Mouse (Mus musculus) embryonic facial prominence, embryonic 11.5 days (tissue): ENCODE measurements around the gene Coro2a. TPM values are rescaled to one million over a fixed set of nuclear protein-coding genes. Genes with fewer than 3 reads are reported as not detected.

Experiments
- ATAC-seq: fragments of 200-750 bp; cut with Nextera tagmentation; replicated peaks from 2 replicates; pipeline ENCODE4 v1.8.0; 2017; ENCODE audit warnings: low read depth; ENCODE audit not compliant: insufficient number of reproducible peaks, low FRiP score, low TSS enrichment
- DNase-seq: peaks from one replicate; pipeline ENCODE4 v3.0.0-alpha.2; 2015; ENCODE audit warnings: low spot score
- H3K27ac ChIP-seq: fragments of 300-500 bp; sonication (generic); replicated peaks from 2 replicates; pipeline ENCODE4 v1.5.1; 2014; ENCODE audit warnings: mild to moderate bottlenecking, low read depth, low read length, control low read depth
- H3K27me3 ChIP-seq: fragments of 300-500 bp; sonication (generic); 2 replicates; pipeline ENCODE4 v1.6.1; 2014; ENCODE audit warnings: mild to moderate bottlenecking, low read length, moderate library complexity, mixed read lengths; ENCODE audit not compliant: control insufficient read depth, insufficient read depth
- H3K36me3 ChIP-seq: fragments of 300-500 bp; sonication (generic); replicated peaks from 2 replicates; pipeline ENCODE4 v1.6.1; 2014; ENCODE audit warnings: low read depth, mild to moderate bottlenecking, low read length, moderate library complexity, mixed read lengths; ENCODE audit not compliant: control insufficient read depth, insufficient read depth
- H3K4me1 ChIP-seq: fragments of 300-500 bp; sonication (generic); 2 replicates; pipeline ENCODE4 v1.6.1; 2014; ENCODE audit warnings: low read length, mixed read lengths; ENCODE audit not compliant: control insufficient read depth, insufficient read depth
- H3K4me2 ChIP-seq: fragments of 300-500 bp; sonication (generic); 2 replicates; pipeline ENCODE4 v1.6.1; 2014; ENCODE audit warnings: low read depth, mild to moderate bottlenecking, control low read depth, low read length, moderate library complexity
- H3K4me3 ChIP-seq: fragments of 300-500 bp; sonication (generic); 2 replicates; pipeline ENCODE4 v1.5.1; 2014; ENCODE audit warnings: low read depth, low read length, control low read depth
- H3K9ac ChIP-seq: fragments of 300-500 bp; sonication (generic); replicated peaks from 2 replicates; pipeline ENCODE4 v1.6.1; 2014; ENCODE audit warnings: mild to moderate bottlenecking, control low read depth, low read length
- H3K9me3 ChIP-seq: fragments of 300-500 bp; sonication (generic); replicated peaks from 2 replicates; pipeline ENCODE4 v1.6.1; 2016; ENCODE audit warnings: mild to moderate bottlenecking, low read length, inconsistent platforms, mixed read lengths; ENCODE audit not compliant: control insufficient read depth
- WGBS: fragments of 180-500 bp; shearing (Covaris S2); extraction: QIAGEN DNeasy Blood & Tissue Kit; methylation state at CpG from one replicate; pipeline ENCODE4 v1.1.7; 2014; 5-methylcytosine and 5-hydroxymethylcytosine counted together
- polyA plus RNA-seq: library from polyadenylated mRNA; unstranded; fragments of >200 nt; fragmentation: Nextera tagmentation; extraction: Ambion mirVana; gene quantifications from 2 replicates; pipeline ENCODE4 v1.2.1, GENCODE M21; 2014

Coro2a gene
- polyA plus RNA-seq, 1 experiment from 2014 or later = 6.0 TPM

- peaks cover 2% of the 10 kb centered on the region; the same call in 1 of the 2 replicates for H3K4me1 ChIP-seq
- no peaks in the 10 kb centered on the region for H3K9me3 ChIP-seq
- H3K27ac ChIP-seq = no peak overlapping the region
- no peak for ATAC-seq
- no peak overlapping the region for H3K9ac ChIP-seq
- 63% methylated on average over 10 of the region's 10 CpGs for WGBS
- H3K36me3 ChIP-seq = no peaks in the 10 kb centered on the region
- H3K27me3 ChIP-seq = peaks cover 19% of the 10 kb centered on the region
- no peak overlapping the region for H3K4me3 ChIP-seq
- no peak for DNase-seq
- H3K4me2 ChIP-seq = no peak overlapping the region
Measured at GRCm38 (mm10) chr4:46598111-46598510, 3.9 kb downstream of the Coro2a start.

- ATAC-seq (no peak), DNase-seq (no peak)
- Histone ChIP-seq H3K27ac (no peak overlapping the region), H3K27me3 (peaks cover 19% of the 10 kb centered on the region), H3K4me1 (peaks cover 2% of the 10 kb centered on the region; the same call in 1 of the 2 replicates), H3K9ac (no peak overlapping the region), H3K9me3 (no peaks in the 10 kb centered on the region), H3K4me2 (no peak overlapping the region), H3K36me3 (no peaks in the 10 kb centered on the region), H3K4me3 (no peak overlapping the region)
- WGBS = 72% methylated on average over 11 of the region's 11 CpGs
Measured at GRCm38 (mm10) chr4:46597286-46597961, 4.6 kb downstream of the Coro2a start.

- Histone ChIP-seq H3K4me2 (no peak overlapping the region), H3K4me3 (no peak overlapping the region), H3K27ac (no peak overlapping the region), H3K36me3 (no peaks in the 10 kb centered on the region), H3K9ac (no peak overlapping the region; the same call in 1 of the 2 replicates), H3K9me3 (no peaks in the 10 kb centered on the region), H3K4me1 (peaks cover 2% of the 10 kb centered on the region; the same call in 1 of the 2 replicates), H3K27me3 (peaks cover 17% of the 10 kb centered on the region)
- DNase-seq (no peak), ATAC-seq (no peak)
- 72% methylated on average over 6 of the region's 6 CpGs for WGBS
Measured at GRCm38 (mm10) chr4:46596398-46596797, 5.6 kb downstream of the Coro2a start.

- no peaks in the 10 kb centered on the region for H3K36me3 ChIP-seq
- ATAC-seq = no peak
- H3K4me3 ChIP-seq = no peak overlapping the region
- no peaks in the 10 kb centered on the region for H3K9me3 ChIP-seq
- no peak for DNase-seq
- no peak overlapping the region for H3K4me2 ChIP-seq
- 84% methylated on average over 5 of the region's 5 CpGs for whole genome bisulfite sequencing
- H3K9ac ChIP-seq = no peak overlapping the region
- no peaks in the 10 kb centered on the region for H3K4me1 ChIP-seq
- H3K27me3 ChIP-seq = no peaks in the 10 kb centered on the region
- no peak overlapping the region for H3K27ac ChIP-seq
Measured at GRCm38 (mm10) chr4:46594131-46594530, 7.9 kb downstream of the Coro2a start.

GRCm38 (mm10) chr4:46593472-46593871, 8.5 kb downstream of the Coro2a start:
- no peak overlapping the region for H3K9ac ChIP-seq
- 53% methylated on average over 6 of the region's 6 CpGs for WGBS
- no peak overlapping the region for H3K27ac ChIP-seq
- no peaks in the 10 kb centered on the region for H3K36me3 ChIP-seq
- no peaks in the 10 kb centered on the region for H3K9me3 ChIP-seq
- no peak for ATAC-seq
- H3K27me3 ChIP-seq = no peaks in the 10 kb centered on the region
- no peak overlapping the region for H3K4me3 ChIP-seq
- H3K4me1 ChIP-seq = no peaks in the 10 kb centered on the region
- DNase-seq = no peak
- H3K4me2 ChIP-seq = no peak overlapping the region

- DNase-seq = no peak
- no peak overlapping the region for H3K9ac ChIP-seq
- no peaks in the 10 kb centered on the region for H3K27me3 ChIP-seq
- no peak overlapping the region for H3K4me2 ChIP-seq
- H3K27ac ChIP-seq = no peak overlapping the region
- no peaks in the 10 kb centered on the region for H3K4me1 ChIP-seq
- no peak for ATAC-seq
- 93% methylated on average over 9 of the region's 9 CpGs for WGBS
- H3K36me3 ChIP-seq = no peaks in the 10 kb centered on the region
- no peaks in the 10 kb centered on the region for H3K9me3 ChIP-seq
- no peak overlapping the region for H3K4me3 ChIP-seq
Measured at GRCm38 (mm10) chr4:46591833-46592520, 10.0 kb downstream of the Coro2a start.

- no peak for ATAC-seq
- DNase-seq = no peak
- no peaks in the 10 kb centered on the region for H3K27me3 ChIP-seq
- H3K9ac ChIP-seq = no peak overlapping the region
- H3K9me3 ChIP-seq = no peaks in the 10 kb centered on the region
- no peak overlapping the region for H3K4me3 ChIP-seq
- no peak overlapping the region for H3K27ac ChIP-seq
- H3K4me2 ChIP-seq = no peak overlapping the region
- WGBS = 72% methylated on average over 4 of the region's 4 CpGs
- H3K36me3 ChIP-seq = no peaks in the 10 kb centered on the region
- H3K4me1 ChIP-seq = no peaks in the 10 kb centered on the region
Measured at GRCm38 (mm10) chr4:46590810-46591209, 11.2 kb downstream of the Coro2a start.

- ATAC-seq (no peak), DNase-seq (no peak)
- no peak overlapping the region for H3K9ac ChIP-seq
- no peak overlapping the region for H3K27ac ChIP-seq
- no peaks in the 10 kb centered on the region for H3K4me1 ChIP-seq
- H3K4me3 ChIP-seq = no peak overlapping the region
- H3K4me2 ChIP-seq = no peak overlapping the region
- WGBS = 80% methylated on average over 5 of the region's 5 CpGs
- H3K36me3 ChIP-seq = no peaks in the 10 kb centered on the region
- no peaks in the 10 kb centered on the region for H3K9me3 ChIP-seq
- no peaks in the 10 kb centered on the region for H3K27me3 ChIP-seq
Measured at GRCm38 (mm10) chr4:46589946-46590684, 11.9 kb downstream of the Coro2a start.
